Mouse (Mus musculus) CD4-positive, CD25-positive, alpha-beta regulatory T cell, adult 4 months (primary cell): ENCODE measurements at regions not wholly inside any gene's neighbourhood (a gene's known extent, or its start where the extent isn't known, plus 50 kb on each side); places are given as distances from the start of the nearest gene placed in this dataset.

Experiments used
- ATAC-seq: one replicate; pipeline ENCODE4 v1.8.0; 2017

DNA sequence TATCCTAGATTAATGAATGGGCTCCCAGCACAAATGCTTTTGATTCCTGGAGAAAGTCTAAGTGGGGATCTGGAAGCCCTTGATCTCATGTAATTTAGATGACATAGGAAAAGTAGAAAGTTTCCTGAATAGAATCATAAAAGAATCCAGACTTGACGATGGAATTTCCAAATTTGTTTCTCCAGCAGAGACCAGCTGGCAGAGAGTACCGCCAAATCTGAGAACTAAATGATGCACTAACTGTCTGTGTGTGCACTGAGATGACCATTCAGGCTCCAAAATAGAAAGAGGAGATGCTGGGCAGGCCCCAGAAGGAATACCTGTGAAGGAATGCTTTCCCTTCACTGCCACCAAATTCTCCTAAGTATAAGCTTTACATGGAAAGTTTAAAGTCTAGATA lies 704.6 kb downstream of the Fat4 start:
- no peak for ATAC-seq

- ATAC-seq: no peak
Measured at GRCm38 (mm10) chr3:39592349-39593117, 705.8 kb downstream of the Fat4 start.

- ATAC-seq: no peak
Measured at GRCm38 (mm10) chr3:39609937-39610336, 723.2 kb downstream of the Fat4 start.

DNA sequence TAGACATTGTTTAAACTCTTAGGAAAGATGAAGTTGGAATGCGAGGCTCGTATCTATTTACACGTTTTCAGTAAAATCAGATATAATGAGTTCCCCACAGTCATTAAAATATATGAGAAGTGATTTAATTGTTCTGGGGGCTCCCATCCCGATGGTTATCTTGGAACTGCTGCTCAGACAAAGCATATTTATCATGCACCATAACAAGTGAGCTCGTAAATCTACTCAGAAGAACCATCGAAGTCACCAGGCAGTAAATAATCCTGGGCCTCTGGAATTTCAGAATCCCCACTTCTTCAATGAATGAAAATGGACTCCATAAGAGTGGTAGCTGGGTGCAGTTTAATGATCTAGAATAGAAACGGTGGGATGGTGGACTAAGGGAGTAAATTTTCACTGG lies 725.7 kb downstream of the Fat4 start:
- no peak for ATAC-seq

DNA sequence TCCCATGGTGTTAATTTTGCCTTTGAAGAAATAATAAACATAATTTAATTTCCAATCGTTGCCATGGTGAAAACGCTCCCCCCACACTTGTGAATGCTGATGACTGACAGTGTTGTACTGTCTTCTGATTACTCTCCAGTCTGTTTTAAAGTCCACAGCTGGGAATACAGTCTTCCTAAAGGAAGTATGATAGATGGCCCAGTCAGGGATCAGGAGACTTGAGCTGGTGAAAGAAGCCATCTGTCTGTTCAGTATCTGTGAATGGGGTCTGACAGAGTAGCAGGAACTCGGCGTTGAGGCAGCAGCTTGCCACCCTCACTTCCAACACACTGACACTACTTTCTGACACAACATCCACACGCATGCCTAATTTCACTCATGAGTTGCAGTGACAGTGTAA lies 751.2 kb downstream of the Fat4 start:
- ATAC-seq: no peak

- ATAC-seq: no peak
Measured at GRCm38 (mm10) chr3:39643194-39643593, 756.5 kb downstream of the Fat4 start.

- no peak for ATAC-seq
Measured at GRCm38 (mm10) chr3:39666817-39667216, 780.1 kb downstream of the Fat4 start.

- no peak for ATAC-seq
Measured at GRCm38 (mm10) chr3:39669145-39669544, 782.4 kb downstream of the Fat4 start.

DNA sequence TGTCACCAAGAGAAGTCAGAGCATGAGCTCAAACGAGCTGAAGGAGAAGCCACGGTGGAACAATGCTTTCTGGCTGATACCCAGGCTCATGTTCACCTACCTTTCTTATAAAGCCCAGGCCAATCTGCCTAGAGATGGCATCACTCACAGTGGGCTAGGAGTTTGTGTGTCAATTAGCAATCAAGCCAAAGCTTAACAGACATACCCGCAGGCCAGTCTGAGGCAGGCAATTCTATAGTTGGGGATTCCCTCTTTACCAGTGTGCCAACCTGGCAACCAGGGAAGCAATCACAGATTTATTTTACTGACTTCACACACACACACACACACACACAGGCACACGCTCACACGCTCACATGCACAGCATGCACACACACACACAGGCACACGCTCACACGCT lies 787.3 kb downstream of the Fat4 start:
- no peak for ATAC-seq

DNA sequence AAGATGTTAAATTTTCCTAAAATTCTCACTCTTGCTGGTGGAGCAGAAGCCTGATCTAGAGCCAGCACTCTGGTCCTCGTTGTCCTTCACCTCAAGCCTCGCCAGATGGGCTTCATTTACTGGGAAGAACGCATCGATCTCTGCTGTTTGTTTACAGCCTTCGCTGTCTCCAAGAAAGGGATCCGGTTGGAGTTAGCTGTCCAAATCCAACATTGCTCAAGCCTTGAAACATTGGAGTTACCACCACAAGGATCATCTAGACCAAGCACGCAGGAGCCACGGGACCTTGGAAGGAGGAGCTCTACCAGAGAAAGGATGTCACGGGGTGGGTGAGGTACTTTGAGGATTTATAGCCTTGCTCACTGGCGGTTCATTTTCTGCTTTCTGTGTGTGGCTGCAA lies 788.2 kb downstream of the Fat4 start:
- no peak for ATAC-seq

GRCm38 (mm10) chr3:39705610-39706009 lies 818.9 kb downstream of the Fat4 start:
- no peak for ATAC-seq

- no peak for ATAC-seq
Measured at GRCm38 (mm10) chr3:39712795-39713709, 818.0 kb upstream of the Intu start.

DNA sequence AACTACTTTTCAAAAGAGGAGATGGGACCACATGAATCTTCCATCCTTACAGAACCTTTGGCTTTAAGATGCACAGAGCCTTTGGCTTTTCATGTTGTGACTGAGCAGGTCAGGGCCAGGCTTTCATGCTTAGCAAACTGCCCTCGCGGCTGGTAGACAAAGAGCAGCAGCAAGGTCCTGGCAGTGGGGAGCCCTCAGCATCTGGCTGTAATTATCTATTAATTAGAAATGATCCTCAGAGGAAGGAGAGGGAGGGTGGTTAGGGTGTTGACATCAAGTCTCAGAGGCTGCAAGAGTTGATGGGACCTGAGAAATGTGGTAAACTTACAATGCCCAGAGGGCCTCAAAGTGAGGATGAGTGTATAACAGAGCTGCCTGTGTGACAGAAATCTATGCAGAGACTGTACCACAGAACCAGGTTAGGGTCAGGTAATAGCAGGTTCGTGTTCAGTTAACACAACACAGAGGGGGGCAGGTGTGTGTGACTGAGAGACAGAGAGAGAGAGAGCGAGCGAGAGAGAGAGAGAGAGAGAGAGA lies 817.0 kb upstream of the Intu start:
- no peak for ATAC-seq

GRCm38 (mm10) chr3:39718946-39719545 lies 812.0 kb upstream of the Intu start:
- ATAC-seq: no peak

GRCm38 (mm10) chr3:39725755-39726154 lies 805.3 kb upstream of the Intu start:
- ATAC-seq: no peak

DNA sequence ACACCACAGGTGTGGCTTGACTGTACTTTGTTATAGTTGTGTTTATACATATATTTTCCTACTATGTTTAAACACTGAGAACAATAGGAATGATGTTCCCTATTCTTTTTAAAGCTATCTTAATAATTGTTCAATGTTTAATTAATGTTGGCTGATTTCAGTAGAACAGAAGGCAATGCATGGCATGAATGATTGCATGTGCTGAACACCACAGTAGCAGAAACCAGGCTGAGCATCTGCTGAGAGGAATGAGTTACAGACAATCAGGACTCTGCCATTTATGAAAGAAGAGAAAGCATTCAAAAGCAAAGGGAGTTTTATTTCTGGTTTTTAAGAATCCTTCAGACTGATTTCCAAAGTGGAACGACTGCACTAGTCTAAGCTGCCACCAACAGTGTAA lies 794.4 kb upstream of the Intu start:
- no peak for ATAC-seq

- no peak for ATAC-seq
Measured at GRCm38 (mm10) chr3:39745947-39746346, 785.1 kb upstream of the Intu start.

- no peak for ATAC-seq
Measured at GRCm38 (mm10) chr3:39768981-39769568, 762.0 kb upstream of the Intu start.

GRCm38 (mm10) chr3:39776278-39777039 lies 754.6 kb upstream of the Intu start:
- no peak for ATAC-seq

DNA sequence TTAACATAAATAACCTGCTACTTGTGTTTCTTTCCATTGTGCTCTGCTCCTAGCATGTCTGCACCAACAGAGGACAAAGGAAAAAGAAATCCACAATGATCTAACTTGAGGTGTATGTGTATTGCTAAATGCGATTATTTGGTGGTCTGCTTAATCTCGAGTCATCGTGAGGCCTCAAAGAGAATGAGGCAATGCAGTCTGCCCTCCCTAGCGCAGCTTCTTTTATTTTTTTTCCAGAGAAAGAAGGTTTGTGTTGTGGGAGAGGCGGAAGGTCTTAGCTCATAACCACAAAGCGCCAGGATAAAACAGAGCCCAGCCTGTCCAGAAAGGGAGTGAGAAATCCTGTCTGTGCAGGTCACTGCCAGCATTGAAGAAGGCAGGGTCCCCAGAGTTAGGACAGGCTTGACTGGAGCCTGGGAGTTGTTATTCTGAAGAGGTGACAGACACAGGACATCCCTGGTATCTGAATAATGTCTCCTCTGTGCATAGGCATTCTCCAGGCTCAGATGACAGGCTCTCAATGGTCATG lies 751.3 kb upstream of the Intu start:
- no peak for ATAC-seq

DNA sequence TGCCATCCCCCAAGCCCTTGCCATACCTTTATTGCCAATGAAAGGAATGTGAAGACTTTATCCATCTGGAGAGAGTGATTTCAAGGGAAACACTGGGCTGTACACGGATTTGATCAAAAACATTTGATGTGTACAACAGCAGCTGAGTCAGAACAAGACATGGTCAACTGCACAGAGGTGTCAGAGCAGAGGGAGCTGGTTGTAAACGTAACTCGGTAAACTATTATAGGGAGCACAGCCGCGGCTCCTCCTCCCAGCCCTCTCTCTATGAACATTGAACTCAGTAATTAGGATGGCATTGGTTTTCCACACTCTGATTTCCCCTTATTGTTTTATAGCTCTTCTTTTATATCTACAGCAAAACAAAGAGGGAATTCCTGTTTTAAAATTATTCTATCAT lies 750.8 kb upstream of the Intu start:
- ATAC-seq: no peak

DNA sequence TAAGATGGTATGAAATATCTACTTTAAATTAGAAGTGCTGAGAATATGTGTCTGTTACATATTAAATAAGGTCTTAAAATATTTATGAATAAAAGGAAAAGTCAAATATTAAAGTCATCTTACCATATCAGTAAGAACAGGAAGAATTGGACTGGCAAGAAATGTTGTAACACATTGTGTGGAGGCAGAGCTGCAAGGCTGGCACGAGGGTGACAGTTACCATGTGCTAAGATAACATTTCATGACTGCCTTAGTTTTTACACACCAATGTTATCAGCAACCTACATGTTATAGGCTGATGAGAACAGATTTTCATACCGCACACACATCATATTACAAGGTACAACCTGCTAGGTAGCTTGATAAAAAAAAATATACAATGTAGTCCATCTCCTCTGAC lies 746.2 kb upstream of the Intu start:
- no peak for ATAC-seq
